Mouse (Mus musculus) liver, postnatal 0 days (tissue): ENCODE data around the gene Serpinb1c. TPM values are rescaled to one million over a fixed set of nuclear protein-coding genes. Genes with fewer than 3 reads are reported as not detected.
"Not testable (repeated sequence)": the region's sequence is repeated elsewhere in the genome, so short reads cannot be mapped to it uniquely, and the experiment has no call there.

ENCODE experiments used
- ATAC-seq: fragments of 200-750 bp; cut with Nextera tagmentation; 2 replicates; pipeline ENCODE4 v1.8.0; 2017; ENCODE audit warnings: mild to moderate bottlenecking, moderate library complexity
- DNase-seq: peaks from one replicate; pipeline ENCODE4 v3.0.0-alpha.2; 2016
- H3K27ac ChIP-seq: fragments of 300-500 bp; sonication (generic); 2 replicates; pipeline ENCODE4 v1.5.1; 2014; ENCODE audit warnings: antibody characterized with exemption, moderate library complexity, mild to moderate bottlenecking, low read depth
- H3K27me3 ChIP-seq: fragments of 300-500 bp; sonication (generic); 2 replicates; pipeline ENCODE4 v1.6.1; 2014; ENCODE audit warnings: low read length, control low read depth, mixed read lengths; ENCODE audit not compliant: insufficient read depth
- H3K36me3 ChIP-seq: fragments of 300-500 bp; sonication (generic); replicated peaks from 2 replicates; pipeline ENCODE4 v1.6.1; 2014; ENCODE audit warnings: mild to moderate bottlenecking, control low read depth, low read length, moderate library complexity, mixed read lengths; ENCODE audit not compliant: insufficient read depth
- H3K4me1 ChIP-seq: fragments of 300-500 bp; sonication (generic); 2 replicates; pipeline ENCODE4 v1.6.1; 2014; ENCODE audit warnings: antibody characterized with exemption, mild to moderate bottlenecking, control low read depth; ENCODE audit not compliant: insufficient read depth
- H3K4me2 ChIP-seq: fragments of 300-500 bp; sonication (generic); 2 replicates; pipeline ENCODE4 v1.6.1; 2014; ENCODE audit warnings: low read depth, mild to moderate bottlenecking, low read length, moderate library complexity, mixed read lengths
- H3K4me3 ChIP-seq: fragments of 300-500 bp; sonication (generic); 2 replicates; pipeline ENCODE4 v1.5.1; 2014; ENCODE audit warnings: low read depth, low read length
- H3K9ac ChIP-seq: fragments of 300-500 bp; sonication (generic); replicated peaks from 2 replicates; pipeline ENCODE4 v1.6.1; 2014; ENCODE audit warnings: mild to moderate bottlenecking, moderate library complexity
- H3K9me3 ChIP-seq: fragments of 300-500 bp; sonication (generic); 2 replicates; pipeline ENCODE4 v1.6.1; 2016; ENCODE audit warnings: mild to moderate bottlenecking, control low read depth, low read length, mixed read lengths
- CTCF ChIP-seq: sonication (generic); IDR thresholded peaks from 2 replicates; pipeline ENCODE4 v1.5.1; 2016; ENCODE audit warnings: antibody characterized with exemption, low read depth
- EP300 ChIP-seq: IDR thresholded peaks from 2 replicates; pipeline ENCODE4 v1.6.1; 2016; ENCODE audit warnings: antibody characterized with exemption, low read depth, mild to moderate bottlenecking
- WGBS: fragments of 180-500 bp; shearing (Covaris S2); extraction: QIAGEN DNeasy Blood & Tissue Kit; methylation state at CpG from one replicate; pipeline ENCODE4 v1.1.7; 2014; ENCODE audit not compliant: insufficient replicate concordance; 5-methylcytosine and 5-hydroxymethylcytosine counted together
- polyA plus RNA-seq: library from polyadenylated mRNA; unstranded; fragments of >200 nt; fragmentation: Nextera tagmentation; extraction: Ambion mirVana; gene quantifications from 2 replicates; pipeline ENCODE4 v1.2.1, GENCODE M21; 2015

The Serpinb1c gene
- polyA plus RNA-seq, 1 experiment from 2014 or later: not detected

DNA sequence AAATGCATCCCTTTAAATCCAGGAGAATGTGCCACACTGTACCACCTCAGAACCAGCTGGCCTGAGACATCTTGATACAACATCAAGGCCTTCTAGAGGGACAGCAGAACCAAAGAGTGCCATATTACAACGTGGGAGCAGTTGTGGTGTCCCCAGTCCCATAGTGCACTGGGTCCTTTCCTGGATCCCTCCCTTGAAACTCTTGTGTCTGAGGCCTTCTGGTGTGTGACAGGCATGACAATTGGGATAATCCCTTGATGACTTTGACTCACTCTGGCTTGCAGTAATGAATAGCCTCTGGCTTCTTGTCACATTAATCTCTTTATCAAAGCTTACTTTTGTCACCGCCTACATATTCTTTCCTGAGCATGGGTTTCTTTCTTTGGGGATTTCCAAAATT, 31.0 kb downstream of the Serpinb1c start:
- Histone ChIP-seq H3K27me3 (no peaks in the 10 kb centered on the region), H3K4me2 (no peak overlapping the region), H3K9ac (no peak overlapping the region), H3K4me1 (no peaks in the 10 kb centered on the region), H3K9me3 (no peaks in the 10 kb centered on the region), H3K36me3 (no peaks in the 10 kb centered on the region), H3K27ac (no peak overlapping the region), H3K4me3 (no peak overlapping the region)
- no peak for ATAC-seq
- no peak for DNase-seq
- WGBS: 51% methylated on average over 2 of the region's 2 CpGs
- TF ChIP-seq EP300: no peak
- no peak for TF ChIP-seq CTCF

DNA sequence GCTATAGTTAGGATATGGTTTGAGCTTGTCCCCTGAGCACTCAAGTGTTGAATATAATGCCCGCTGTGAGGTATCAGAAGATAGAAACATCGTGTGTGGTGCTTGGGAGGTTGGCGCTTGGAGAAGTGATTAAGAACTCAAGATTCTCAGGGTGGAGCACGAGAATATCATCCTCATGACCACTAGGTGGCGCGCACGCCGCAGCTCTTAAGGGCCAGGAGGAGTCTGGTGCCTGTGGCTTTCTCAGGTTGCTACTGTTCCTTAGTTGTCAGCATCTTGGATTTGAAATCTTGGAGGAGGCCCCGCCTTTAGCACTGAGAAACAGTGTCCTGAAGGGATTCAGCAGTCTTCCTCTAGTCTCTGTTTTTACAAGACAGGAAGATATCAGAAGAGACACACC, 31.5 kb downstream of the Serpinb1c start:
- Histone ChIP-seq H3K36me3 (no peaks in the 10 kb centered on the region), H3K9me3 (no peaks in the 10 kb centered on the region), H3K4me3 (no peak overlapping the region), H3K9ac (no peak overlapping the region), H3K4me2 (no peak overlapping the region), H3K27me3 (no peaks in the 10 kb centered on the region), H3K27ac (no peak overlapping the region), H3K4me1 (no peaks in the 10 kb centered on the region)
- ATAC-seq (peak; percentile 38; the same call in 1 of the 2 replicates), DNase-seq (peak; percentile 72)
- TF ChIP-seq CTCF (peak; percentile 92), EP300 (no peak)
- WGBS: 8% methylated on average over 9 of the region's 9 CpGs

DNA sequence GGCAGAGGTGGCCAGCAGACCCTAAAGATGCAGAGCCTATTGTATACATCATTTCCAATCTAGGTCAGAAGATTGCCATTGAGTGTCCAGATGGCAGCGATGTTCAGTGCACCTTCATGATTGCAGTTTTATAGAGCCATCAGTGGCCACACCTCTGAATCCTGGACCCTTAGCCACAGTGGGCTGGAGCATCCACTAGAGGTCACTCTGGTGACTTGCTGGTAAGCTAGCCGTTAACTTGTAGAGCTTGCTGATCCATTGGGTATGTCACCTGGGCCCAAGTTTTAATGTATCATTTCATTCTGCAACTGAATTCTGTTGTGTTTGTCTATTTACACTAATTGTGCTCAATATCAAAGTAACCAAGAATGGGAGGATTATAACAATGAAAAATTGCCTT, 32.4 kb downstream of the Serpinb1c start:
- WGBS: 53% methylated on average over 2 of the region's 2 CpGs
- H3K4me1 ChIP-seq: no peaks in the 10 kb centered on the region
- TF ChIP-seq EP300 (no peak), CTCF (peak; percentile 45)
- no peaks in the 10 kb centered on the region for H3K27me3 ChIP-seq
- H3K9ac ChIP-seq: no peak overlapping the region
- H3K27ac ChIP-seq: no peak overlapping the region
- H3K4me3 ChIP-seq: no peak overlapping the region
- DNase-seq: no peak
- H3K4me2 ChIP-seq: no peak overlapping the region
- no peak for ATAC-seq
- H3K36me3 ChIP-seq: no peaks in the 10 kb centered on the region
- no peaks in the 10 kb centered on the region for H3K9me3 ChIP-seq

DNA sequence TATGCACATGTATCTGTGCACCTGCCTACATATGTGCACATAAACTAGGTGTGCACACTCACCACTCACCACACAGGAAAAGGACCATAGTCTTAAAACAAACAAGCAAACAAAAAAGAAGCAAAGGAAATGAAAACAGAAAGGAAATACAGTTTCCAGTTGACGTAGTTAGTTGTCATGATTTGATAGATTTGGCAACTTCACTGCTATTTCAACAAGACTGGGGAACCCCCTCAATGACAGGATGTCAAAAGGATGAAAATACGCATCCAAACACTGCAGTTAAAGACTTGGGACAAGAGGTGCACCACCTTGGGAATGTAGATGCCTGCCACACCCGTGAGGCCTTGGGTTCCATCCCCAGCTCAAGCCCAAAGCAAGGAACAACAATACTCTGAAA, 33.5 kb downstream of the Serpinb1c start:
- H3K9ac ChIP-seq, H3K27ac ChIP-seq, H3K9me3 ChIP-seq, H3K4me1 ChIP-seq, H3K27me3 ChIP-seq, H3K36me3 ChIP-seq, H3K4me2 ChIP-seq, DNase-seq, ATAC-seq, H3K4me3 ChIP-seq: not testable (repeated sequence)
- 57% methylated on average over 2 of the region's 3 CpGs for WGBS

DNA sequence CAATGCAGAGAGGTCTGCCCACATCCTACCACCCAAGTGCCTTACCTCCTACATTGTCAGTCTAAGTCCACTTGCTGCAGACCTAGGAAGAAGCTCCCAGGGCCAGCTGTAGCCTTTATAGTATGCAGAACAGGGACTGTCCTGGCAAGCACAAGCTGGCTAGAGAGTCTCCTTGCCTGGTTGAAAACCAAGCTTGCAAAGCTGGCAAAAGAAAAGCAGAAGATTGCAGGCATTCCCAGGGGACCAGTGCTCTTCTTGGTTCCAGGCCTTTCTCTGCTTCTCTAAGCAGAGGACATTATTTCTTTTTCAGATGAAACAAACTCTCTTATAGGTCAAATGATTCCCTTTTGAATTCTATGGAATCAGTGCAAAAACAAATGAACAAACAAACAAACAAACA, 34.6 kb downstream of the Serpinb1c start:
- ATAC-seq: no peak
- Histone ChIP-seq H3K9me3 (no peaks in the 10 kb centered on the region), H3K4me3 (no peak overlapping the region), H3K27me3 (no peaks in the 10 kb centered on the region), H3K36me3 (no peaks in the 10 kb centered on the region), H3K4me2 (no peak overlapping the region), H3K9ac (no peak overlapping the region), H3K27ac (no peak overlapping the region), H3K4me1 (no peaks in the 10 kb centered on the region)
- no peak for DNase-seq
- no peak for TF ChIP-seq CTCF
- no peak for TF ChIP-seq EP300

DNA sequence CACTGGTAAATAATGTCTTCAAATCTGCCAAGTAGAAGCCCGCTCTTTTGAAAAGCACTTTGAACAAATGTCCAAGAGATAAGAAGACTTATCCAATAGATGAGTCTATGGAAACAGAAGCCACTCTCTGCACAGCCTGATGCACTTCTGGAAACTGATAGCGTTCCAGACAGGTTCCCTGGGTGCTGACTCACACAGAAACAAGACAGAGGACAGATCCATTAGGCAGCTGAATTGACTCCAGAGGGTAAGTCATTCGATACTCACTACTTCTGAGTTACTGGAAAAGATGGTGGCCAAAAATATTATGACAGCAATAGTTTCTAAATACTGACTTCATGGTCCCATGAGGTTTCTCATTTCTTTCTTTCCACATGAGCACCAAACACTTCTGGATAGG, 37.2 kb downstream of the Serpinb1c start:
- TF ChIP-seq CTCF (no peak), EP300 (no peak)
- H3K9ac ChIP-seq: no peak overlapping the region
- no peak overlapping the region for H3K4me3 ChIP-seq
- WGBS: 75% methylated on average over 3 of the region's 3 CpGs
- ATAC-seq (no peak), DNase-seq (no peak)
- H3K9me3 ChIP-seq: no peaks in the 10 kb centered on the region
- no peaks in the 10 kb centered on the region for H3K36me3 ChIP-seq
- no peak overlapping the region for H3K27ac ChIP-seq
- H3K4me2 ChIP-seq: no peak overlapping the region
- H3K27me3 ChIP-seq: no peaks in the 10 kb centered on the region
- H3K4me1 ChIP-seq: no peaks in the 10 kb centered on the region

DNA sequence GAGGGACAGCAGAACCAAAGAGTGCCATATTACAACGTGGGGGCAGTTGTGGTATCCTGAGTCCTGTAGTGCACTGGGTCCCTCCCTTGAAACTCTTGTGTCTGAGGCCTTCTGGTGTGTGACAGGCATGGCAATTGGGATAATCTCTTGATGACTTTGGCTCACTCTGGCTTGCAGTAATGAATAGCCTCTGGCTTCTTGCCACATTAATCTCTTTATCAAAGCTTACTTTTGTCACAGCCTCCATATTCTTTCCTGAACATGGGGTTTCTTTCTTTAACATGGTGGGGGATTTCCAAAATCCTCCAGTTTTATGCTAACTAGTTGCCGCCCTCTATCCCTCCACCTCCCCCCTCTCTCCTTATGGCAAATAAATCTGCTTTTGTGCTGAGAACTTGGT, 44.9 kb downstream of the Serpinb1c start:
- TF ChIP-seq EP300: no peak
- no peak for TF ChIP-seq CTCF
- DNase-seq (no peak), ATAC-seq (no peak)
- peaks cover 18% of the 10 kb centered on the region for H3K4me1 ChIP-seq
- H3K36me3 ChIP-seq: no peaks in the 10 kb centered on the region
- H3K4me2 ChIP-seq: no peak overlapping the region
- H3K27ac ChIP-seq: no peak overlapping the region
- no peaks in the 10 kb centered on the region for H3K9me3 ChIP-seq
- H3K4me3 ChIP-seq: no peak overlapping the region
- WGBS: 73% methylated on average over 2 of the region's 2 CpGs
- H3K9ac ChIP-seq: no peak overlapping the region
- H3K27me3 ChIP-seq: no peaks in the 10 kb centered on the region
